Mouse (Mus musculus): ENCODE results near the gene Hspa1b. TPM values are rescaled to one million over a fixed set of nuclear protein-coding genes. Genes with fewer than 3 reads are reported as not detected.

The Hspa1b gene
- total and polyA plus RNA-seq, 3 experiments, result 0.08 to 0.15 TPM; not detected in 1

GRCm38 (mm10) chr17:34946486-34947140 lies 12.4 kb downstream of the Hspa1b start:
- no peak overlapping the region for H3K4me2 ChIP-seq (ENCODE audit: insufficient read depth, low read depth, poor library complexity, severe bottlenecking)
- H3K27me3 ChIP-seq (replicated peaks), result no peaks in the 10 kb centered on the region
- in situ Hi-C loops (cut with MboI; ENCODE audit: low pct_ligation_motif_present, low pct_unique_long_range_greater_than_20kb, low sequenced_read_pairs), result no loop called here
- TF ChIP-seq USF2 (conservative IDR thresholded peaks at IDR 0.05; ENCODE audit: low read depth, low read length), result no peak
- TF ChIP-seq ZKSCAN1 (IDR thresholded peaks at IDR 0.05; ENCODE audit: borderline replicate concordance, low read depth, low read length), result no peak
- TF ChIP-seq ZNF384 (IDR thresholded peaks at IDR 0.05; ENCODE audit: low read depth, low read length), result no peak
- no peak for TF ChIP-seq TCF12 (IDR thresholded peaks at IDR 0.05; ENCODE audit: low read depth, low read length)
- H3K9me3 ChIP-seq (replicated peaks; ENCODE audit: low read length), result no peaks in the 10 kb centered on the region
- H3K4me1 ChIP-seq (ENCODE audit: control insufficient read depth in 1 of 2, insufficient read depth in 2 of 2), result peaks cover 10 to 15% of the 10 kb centered on the region in 2 experiments; a peak in 3 of 4 replicates
- H3K4me3 ChIP-seq (replicated peaks in 1 of 3; ENCODE audit: low read depth in 2 of 3, low read length in 2 of 3, poor library complexity in 1 of 3), result no peak overlapping the region
- peaks cover 15 to 32% of the 10 kb centered on the region in 2 experiments for H3K36me3 ChIP-seq (replicated peaks in 1 of 2; ENCODE audit: control insufficient read depth in 1 of 2, insufficient read depth in 1 of 2, low read length in 1 of 2)
- no peak overlapping the region for H3K27ac ChIP-seq (ENCODE audit: insufficient read depth, low read depth)
- H3K9ac ChIP-seq (ENCODE audit: insufficient read depth, low read depth), result no peak overlapping the region
- no peak for DNase-seq (ENCODE audit: extremely low read depth)
- H3K79me2 ChIP-seq (replicated peaks; ENCODE audit: control insufficient read depth, extremely low read depth, insufficient read depth, poor library complexity, severe bottlenecking), result peaks cover 14% of the 10 kb centered on the region
- dilution Hi-C loops (cut with MboI; ENCODE audit: extremely low pct_ligation_motif_present, extremely low pct_unique_long_range_greater_than_20kb, low sequenced_read_pairs), result no loop called here

GRCm38 (mm10) chr17:34944362-34944761 lies 14.7 kb downstream of the Hspa1b start:
- H3K36me3 ChIP-seq (replicated peaks in 1 of 2; ENCODE audit: control insufficient read depth in 1 of 2, insufficient read depth in 1 of 2, low read length in 1 of 2), result peaks cover under 1 to 11% of the 10 kb centered on the region in 2 experiments
- H3K4me2 ChIP-seq (ENCODE audit: insufficient read depth, low read depth, poor library complexity, severe bottlenecking), result no peak overlapping the region
- no peak overlapping the region for H3K9ac ChIP-seq (ENCODE audit: insufficient read depth, low read depth)
- peaks cover 0 to 1% of the 10 kb centered on the region in 2 experiments; a peak in 2 of 4 replicates for H3K4me1 ChIP-seq (ENCODE audit: control insufficient read depth in 1 of 2, insufficient read depth in 2 of 2)
- no peaks in the 10 kb centered on the region for H3K9me3 ChIP-seq (replicated peaks; ENCODE audit: low read length)
- dilution Hi-C loops (cut with MboI; ENCODE audit: extremely low pct_ligation_motif_present, extremely low pct_unique_long_range_greater_than_20kb, low sequenced_read_pairs) (no loop called here), in situ Hi-C loops (cut with MboI; ENCODE audit: low pct_ligation_motif_present, low pct_unique_long_range_greater_than_20kb, low sequenced_read_pairs) (no loop called here)
- H3K27me3 ChIP-seq (replicated peaks), result no peaks in the 10 kb centered on the region
- no peaks in the 10 kb centered on the region for H3K79me2 ChIP-seq (replicated peaks; ENCODE audit: control insufficient read depth, extremely low read depth, insufficient read depth, poor library complexity, severe bottlenecking)
- H3K4me3 ChIP-seq (replicated peaks in 1 of 3; ENCODE audit: low read depth in 2 of 3, low read length in 2 of 3, poor library complexity in 1 of 3), result no peak overlapping the region
- TF ChIP-seq MAZ (IDR thresholded peaks at IDR 0.05; ENCODE audit: low read depth, low read length) (no peak), ZC3H11A (IDR thresholded peaks at IDR 0.05; ENCODE audit: low read depth, low read length) (no peak), TCF12 (IDR thresholded peaks at IDR 0.05; ENCODE audit: low read depth, low read length) (no peak), JUN (IDR thresholded peaks at IDR 0.05; ENCODE audit: insufficient read depth, low read depth, low read length) (no peak), SIN3A (IDR thresholded peaks at IDR 0.05; ENCODE audit: low read length) (no peak), CHD2 (IDR thresholded peaks at IDR 0.05; ENCODE audit: low read length) (no peak), CHD1 (IDR thresholded peaks at IDR 0.05; ENCODE audit: low read depth, low read length) (no peak), IRF4 (IDR thresholded peaks at IDR 0.05; ENCODE audit: low read depth, low read length) (no peak), MAX (IDR thresholded peaks at IDR 0.05; ENCODE audit: low read length) (no peak), UBTF (IDR thresholded peaks at IDR 0.05; ENCODE audit: low read depth, low read length) (no peak), MAFK (IDR thresholded peaks at IDR 0.05; ENCODE audit: insufficient replicate concordance, low read length) (no peak), RAD21 (IDR thresholded peaks at IDR 0.05; ENCODE audit: low read depth, low read length) (no peak)
- no peak overlapping the region for H3K27ac ChIP-seq (ENCODE audit: insufficient read depth, low read depth)
- DNase-seq (ENCODE audit: extremely low read depth), result no peak
